Mouse (Mus musculus) stomach, postnatal 0 days (tissue): ENCODE measurements at regions not wholly inside any gene's neighbourhood (a gene's known extent, or its start where the extent isn't known, plus 50 kb on each side); places are given as distances from the start of the nearest gene placed in this dataset.
"Not testable (repeated sequence)": the region's sequence is repeated elsewhere in the genome, so short reads cannot be mapped to it uniquely, and the experiment has no call there.

ENCODE experiments used
- ATAC-seq: fragments of 200-750 bp; cut with Nextera tagmentation; 2 replicates; pipeline ENCODE4 v1.8.0; 2017; ENCODE audit not compliant: low FRiP score, low TSS enrichment
- DNase-seq: peaks from one replicate; pipeline ENCODE4 v3.0.0-alpha.2; 2016; ENCODE audit warnings: low spot score
- H3K27ac ChIP-seq: fragments of 300-500 bp; sonication (generic); replicated peaks from 2 replicates; pipeline ENCODE4 v1.5.1; 2014; ENCODE audit warnings: mild to moderate bottlenecking, control low read depth
- H3K27me3 ChIP-seq: fragments of 300-500 bp; sonication (generic); 2 replicates; pipeline ENCODE4 v1.6.1; 2014; ENCODE audit warnings: low read length; ENCODE audit not compliant: control insufficient read depth, insufficient read depth
- H3K36me3 ChIP-seq: fragments of 300-500 bp; sonication (generic); 2 replicates; pipeline ENCODE4 v1.6.1; 2014; ENCODE audit warnings: low read length, mixed read lengths; ENCODE audit not compliant: control insufficient read depth, insufficient read depth
- H3K4me1 ChIP-seq: fragments of 300-500 bp; sonication (generic); replicated peaks from 2 replicates; pipeline ENCODE4 v1.6.1; 2014; ENCODE audit warnings: antibody characterized with exemption; ENCODE audit not compliant: control insufficient read depth, insufficient read depth
- H3K4me2 ChIP-seq: fragments of 300-500 bp; sonication (generic); replicated peaks from 2 replicates; pipeline ENCODE4 v1.6.1; 2014; ENCODE audit warnings: low read depth, mild to moderate bottlenecking, control low read depth, moderate library complexity
- H3K4me3 ChIP-seq: fragments of 300-500 bp; sonication (generic); 2 replicates; pipeline ENCODE4 v1.5.1; 2014; ENCODE audit warnings: low read depth, low read length, control low read depth
- H3K9ac ChIP-seq: fragments of 300-500 bp; sonication (generic); 2 replicates; pipeline ENCODE4 v1.6.1; 2014; ENCODE audit warnings: mild to moderate bottlenecking, low read length, control low read depth, mixed read lengths
- H3K9me3 ChIP-seq: fragments of 300-500 bp; sonication (generic); 2 replicates; pipeline ENCODE4 v1.6.1; 2016; ENCODE audit warnings: low read length; ENCODE audit not compliant: control insufficient read depth
- CTCF ChIP-seq: IDR thresholded peaks from 2 replicates; pipeline ENCODE4 v1.5.1; 2016; ENCODE audit warnings: antibody characterized with exemption, low read depth, mild to moderate bottlenecking, moderate library complexity
- EP300 ChIP-seq: optimal IDR thresholded peaks from 2 replicates; pipeline ENCODE3; 2016; ENCODE audit warnings: antibody characterized with exemption
- WGBS: fragments of 180-500 bp; shearing (Covaris S2); extraction: QIAGEN DNeasy Blood & Tissue Kit; methylation state at CpG from one replicate; pipeline ENCODE4 v1.1.7; 2014; 5-methylcytosine and 5-hydroxymethylcytosine counted together

GRCm38 (mm10) chr15:5817901-5818576 lies 481.5 kb upstream of the Dab2 start:
- DNase-seq (no peak), ATAC-seq (no peak)
- TF ChIP-seq EP300: no peak
- no peak for TF ChIP-seq CTCF
- Histone ChIP-seq H3K27me3 (no peaks in the 10 kb centered on the region), H3K4me1 (no peaks in the 10 kb centered on the region), H3K27ac (no peak overlapping the region), H3K9me3 (no peaks in the 10 kb centered on the region), H3K4me2 (no peak overlapping the region), H3K9ac (no peak overlapping the region), H3K36me3 (no peaks in the 10 kb centered on the region), H3K4me3 (no peak overlapping the region)
- WGBS: 49% methylated on average over 7 of the region's 7 CpGs

GRCm38 (mm10) chr15:5839963-5840362 lies 459.6 kb upstream of the Dab2 start:
- Histone ChIP-seq H3K4me2 (no peak overlapping the region), H3K27me3 (no peaks in the 10 kb centered on the region), H3K9ac (no peak overlapping the region), H3K36me3 (no peaks in the 10 kb centered on the region), H3K4me3 (no peak overlapping the region), H3K9me3 (no peaks in the 10 kb centered on the region), H3K4me1 (no peaks in the 10 kb centered on the region), H3K27ac (no peak overlapping the region)
- DNase-seq: no peak
- 73% methylated on average over 4 of the region's 4 CpGs for WGBS
- no peak for TF ChIP-seq CTCF
- no peak for TF ChIP-seq EP300
- ATAC-seq: no peak

GRCm38 (mm10) chr15:5841369-5842149 lies 458.0 kb upstream of the Dab2 start:
- not testable (repeated sequence) for DNase-seq, H3K4me2 ChIP-seq, H3K27me3 ChIP-seq, H3K9ac ChIP-seq, H3K4me1 ChIP-seq, ATAC-seq, H3K27ac ChIP-seq, H3K9me3 ChIP-seq, H3K36me3 ChIP-seq, H3K4me3 ChIP-seq
- 92% methylated on average over 15 of the region's 15 CpGs for WGBS

- Histone ChIP-seq H3K9ac (no peak overlapping the region), H3K27me3 (no peaks in the 10 kb centered on the region), H3K36me3 (no peaks in the 10 kb centered on the region), H3K27ac (no peak overlapping the region), H3K4me3 (no peak overlapping the region), H3K9me3 (no peaks in the 10 kb centered on the region), H3K4me2 (no peak overlapping the region), H3K4me1 (no peaks in the 10 kb centered on the region)
- TF ChIP-seq CTCF: no peak
- no peak for DNase-seq
- ATAC-seq: no peak
- WGBS: 89% methylated on average over 5 of the region's 5 CpGs
These were observed 453.0 kb upstream of the Dab2 start for GRCm38 (mm10) chr15:5846571-5846970.

GRCm38 (mm10) chr15:5847413-5848100 lies 452.0 kb upstream of the Dab2 start:
- TF ChIP-seq CTCF (no peak), EP300 (no peak)
- Histone ChIP-seq H3K4me3 (no peak overlapping the region), H3K36me3 (no peaks in the 10 kb centered on the region), H3K4me1 (no peaks in the 10 kb centered on the region), H3K4me2 (no peak overlapping the region), H3K27me3 (no peaks in the 10 kb centered on the region), H3K27ac (no peak overlapping the region), H3K9me3 (no peaks in the 10 kb centered on the region), H3K9ac (no peak overlapping the region)
- WGBS: 94% methylated on average over 3 of the region's 3 CpGs
- DNase-seq (no peak), ATAC-seq (no peak)

- no peaks in the 10 kb centered on the region for H3K4me1 ChIP-seq
- H3K27ac ChIP-seq: no peak overlapping the region
- TF ChIP-seq CTCF (no peak), EP300 (no peak)
- no peaks in the 10 kb centered on the region for H3K9me3 ChIP-seq
- H3K4me3 ChIP-seq: no peak overlapping the region
- DNase-seq (no peak), ATAC-seq (no peak)
- no peaks in the 10 kb centered on the region for H3K27me3 ChIP-seq
- 51% methylated on average over 3 of the region's 3 CpGs for WGBS
- H3K4me2 ChIP-seq: no peak overlapping the region
- no peaks in the 10 kb centered on the region for H3K36me3 ChIP-seq
- H3K9ac ChIP-seq: no peak overlapping the region
These were observed 447.1 kb upstream of the Dab2 start for GRCm38 (mm10) chr15:5852523-5852922.
